Mouse (Mus musculus): Measurements from ENCODE around the gene Zfp51.

DNA sequence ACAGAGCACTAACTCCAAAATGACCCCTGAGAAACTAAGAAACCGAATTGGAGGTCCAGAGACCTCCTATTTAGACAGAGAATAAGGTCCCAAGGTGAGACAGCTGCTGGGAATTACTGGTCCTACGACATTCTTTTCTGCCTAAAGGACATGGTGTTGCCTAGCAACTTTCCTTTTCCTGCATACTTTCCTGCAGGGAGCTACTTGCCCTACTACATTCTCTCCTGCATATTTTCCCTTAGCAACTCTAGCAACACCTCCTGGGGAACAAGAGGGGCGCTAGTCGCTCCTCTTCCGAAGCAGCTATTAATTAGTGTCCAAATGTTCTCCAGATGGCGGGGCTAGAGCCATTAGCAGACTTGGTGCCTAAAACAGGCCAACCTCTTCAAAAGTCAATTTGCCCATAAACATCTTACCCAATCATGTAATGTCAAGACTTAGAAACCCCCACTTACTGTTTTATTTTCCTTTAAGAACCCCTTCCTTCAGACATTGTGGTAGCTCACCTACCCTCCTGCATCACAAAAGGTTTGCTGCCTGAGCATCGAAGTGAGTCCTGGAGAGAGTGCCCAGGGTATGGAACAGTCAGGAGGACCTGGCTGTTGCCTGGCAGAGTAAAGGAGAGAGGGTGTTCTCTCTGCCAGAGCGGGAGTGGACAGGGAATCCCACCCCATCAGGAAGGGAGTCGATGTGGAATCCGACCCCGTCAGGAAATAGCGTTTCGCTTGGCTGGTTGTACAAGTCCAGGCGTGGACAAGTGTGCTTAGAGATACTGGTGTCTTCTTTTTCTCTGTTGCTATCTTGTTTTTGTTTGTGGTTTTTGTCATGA lies 23.4 kb downstream of the Zfp51 start:
- TF ChIP-seq CTCF (IDR thresholded peaks at IDR 0.05; ENCODE audit: borderline replicate concordance, insufficient read depth, low read length) (no peak), POLR2A (IDR thresholded peaks at IDR 0.05; ENCODE audit: low read depth, low read length) (no peak)
